ENCODE assay signal across 8 mouse cellular contexts in genomic region chr9:65667701-65668100, GRCm38 (mm10). TPM values are rescaled to one million over a fixed set of nuclear protein-coding genes. Genes with fewer than 3 reads are reported as not detected.
DNase-seq lines count a peak whose midpoint lies in the region; ATAC-seq and TF ChIP-seq lines count a peak whose summit lies in the region.

TSS of gene Oaz2 (plus strand) at chr9:65668001.

- 96% methylated on average over 8 of the region's 8 CpGs for WGBS in kidney, adult 2 months
- WGBS in intestine, postnatal 0 days: 94% methylated on average over 8 of the region's 8 CpGs
- WGBS in midbrain, embryonic 11.5 days: 95% methylated on average over 8 of the region's 8 CpGs

- no peaks in the 10 kb centered on the region for H3K27me3 ChIP-seq in kidney, adult 2 months (replicated peaks; ENCODE audit: control insufficient read depth, insufficient read depth, low read length)
- H3K27me3 ChIP-seq in intestine, postnatal 0 days (replicated peaks; ENCODE audit: control insufficient read depth, insufficient read depth, low read length): no peaks in the 10 kb centered on the region
- no peaks in the 10 kb centered on the region for H3K27me3 ChIP-seq in midbrain, embryonic 11.5 days (ENCODE audit: control insufficient read depth, insufficient read depth, low read length)

- no peak for TF ChIP-seq CTCF in kidney, adult 2 months (conservative IDR thresholded peaks at IDR 0.05; ENCODE audit: insufficient read depth, insufficient read length, low read depth, low read length)
- no peak for TF ChIP-seq CTCF in intestine, postnatal 0 days (IDR thresholded peaks at IDR 0.05; ENCODE audit: low read depth)

- DNase-seq in kidney, adult 2 months: no peak
- DNase-seq in kidney, postnatal 10 days: no peak
- no peak for DNase-seq in adrenal gland, postnatal 14 days
- no peak for DNase-seq in gastrocnemius, postnatal 36 days
- no peak for DNase-seq in midbrain, embryonic 11.5 days (ENCODE audit: low spot score, missing footprints)
- no peak for DNase-seq in spleen, adult 12 weeks (ENCODE audit: low spot score)
- no peak for DNase-seq in cerebellum, postnatal 36 days

- no peak within 1 kb of the TSS for H3K4me2 ChIP-seq in intestine, postnatal 0 days (replicated peaks; ENCODE audit: low read depth)
- H3K4me2 ChIP-seq in midbrain, embryonic 11.5 days: no peak within 1 kb of the TSS

- TF ChIP-seq POLR2A in kidney, adult 2 months (IDR thresholded peaks at IDR 0.05; ENCODE audit: low read depth, low read length): no peak

- no peaks in the 10 kb centered on the region for H3K36me3 ChIP-seq in kidney, adult 2 months (ENCODE audit: control insufficient read depth, insufficient read depth, low read length)
- H3K36me3 ChIP-seq in intestine, postnatal 0 days (ENCODE audit: control insufficient read depth, insufficient read depth): no peaks in the 10 kb centered on the region
- H3K36me3 ChIP-seq in midbrain, embryonic 11.5 days (ENCODE audit: control insufficient read depth, insufficient read depth, low read length): no peaks in the 10 kb centered on the region

- intact Hi-C loops in gastrocnemius, postnatal 36 days (cut with DNase I): no loop called here

- no peak for ATAC-seq in intestine, postnatal 0 days
- ATAC-seq in midbrain, embryonic 11.5 days (ENCODE audit: low FRiP score): no peak

- no peak within 1 kb of the TSS for H3K4me3 ChIP-seq in kidney, adult 2 months (ENCODE audit: insufficient read depth, low read depth, low read length)
- H3K4me3 ChIP-seq in intestine, postnatal 0 days (ENCODE audit: low read depth, low read length): no peak within 1 kb of the TSS
- no peak within 1 kb of the TSS for H3K4me3 ChIP-seq in midbrain, embryonic 11.5 days (ENCODE audit: low read depth, low read length)

- H3K9me3 ChIP-seq in intestine, postnatal 0 days (ENCODE audit: control insufficient read depth): no peaks in the 10 kb centered on the region
- no peaks in the 10 kb centered on the region for H3K9me3 ChIP-seq in midbrain, embryonic 11.5 days (ENCODE audit: control insufficient read depth, low read length)

- H3K27ac ChIP-seq in kidney, adult 2 months (ENCODE audit: insufficient read depth, low read depth, low read length): no peak within 1 kb of the TSS
- H3K27ac ChIP-seq in intestine, postnatal 0 days (ENCODE audit: low read depth, low read length): no peak within 1 kb of the TSS
- no peak within 1 kb of the TSS for H3K27ac ChIP-seq in midbrain, embryonic 11.5 days (ENCODE audit: low read depth, low read length)

- peaks cover 6% of the 10 kb centered on the region; the same call in 1 of the 2 replicates for H3K4me1 ChIP-seq in kidney, adult 2 months (ENCODE audit: control insufficient read depth, insufficient read depth, low read length)
- H3K4me1 ChIP-seq in intestine, postnatal 0 days (replicated peaks; ENCODE audit: control insufficient read depth, insufficient read depth, low read length): 0 out of 2 replicates have a peak, but pooled peaks cover 6% of the 10 kb centered on the region
- H3K4me1 ChIP-seq in midbrain, embryonic 11.5 days (ENCODE audit: control insufficient read depth, insufficient read depth, low read length): no peaks in the 10 kb centered on the region

- no peak within 1 kb of the TSS for H3K9ac ChIP-seq in intestine, postnatal 0 days (ENCODE audit: low read depth, low read length)
- no peak within 1 kb of the TSS for H3K9ac ChIP-seq in midbrain, embryonic 11.5 days (ENCODE audit: low read length)

RNA-seq across cellular contexts. Expression of gene Oaz2, which starts in this region (rescaled TPM):
- 139 and 147 TPM in 2 replicates for polyA plus RNA-seq in kidney, adult 2 months (2012; rRNA removed)
- 133 and 148 TPM in 2 replicates for total RNA-seq in adrenal gland, postnatal 14 days (2021)
- total RNA-seq in gastrocnemius, postnatal 36 days (2021): 100 to 1,000 TPM; 217 to 221 TPM
- 141 and 152 TPM in 2 replicates for polyA plus RNA-seq in intestine, postnatal 0 days (2015; fragmentation: Nextera tagmentation; extraction: Ambion mirVana)
- 199 and 215 TPM in 2 replicates for polyA plus RNA-seq in midbrain, embryonic 11.5 days (2014; fragmentation: Nextera tagmentation; extraction: Ambion mirVana)
